Mouse (Mus musculus) ovary, postnatal 10 days (tissue): ENCODE data around the gene Olfr370.

Source experiments
- DNase-seq: peaks from one replicate; pipeline ENCODE4 v3.0.0; 2022; ENCODE audit warnings: low spot score

The Olfr370 gene

DNA sequence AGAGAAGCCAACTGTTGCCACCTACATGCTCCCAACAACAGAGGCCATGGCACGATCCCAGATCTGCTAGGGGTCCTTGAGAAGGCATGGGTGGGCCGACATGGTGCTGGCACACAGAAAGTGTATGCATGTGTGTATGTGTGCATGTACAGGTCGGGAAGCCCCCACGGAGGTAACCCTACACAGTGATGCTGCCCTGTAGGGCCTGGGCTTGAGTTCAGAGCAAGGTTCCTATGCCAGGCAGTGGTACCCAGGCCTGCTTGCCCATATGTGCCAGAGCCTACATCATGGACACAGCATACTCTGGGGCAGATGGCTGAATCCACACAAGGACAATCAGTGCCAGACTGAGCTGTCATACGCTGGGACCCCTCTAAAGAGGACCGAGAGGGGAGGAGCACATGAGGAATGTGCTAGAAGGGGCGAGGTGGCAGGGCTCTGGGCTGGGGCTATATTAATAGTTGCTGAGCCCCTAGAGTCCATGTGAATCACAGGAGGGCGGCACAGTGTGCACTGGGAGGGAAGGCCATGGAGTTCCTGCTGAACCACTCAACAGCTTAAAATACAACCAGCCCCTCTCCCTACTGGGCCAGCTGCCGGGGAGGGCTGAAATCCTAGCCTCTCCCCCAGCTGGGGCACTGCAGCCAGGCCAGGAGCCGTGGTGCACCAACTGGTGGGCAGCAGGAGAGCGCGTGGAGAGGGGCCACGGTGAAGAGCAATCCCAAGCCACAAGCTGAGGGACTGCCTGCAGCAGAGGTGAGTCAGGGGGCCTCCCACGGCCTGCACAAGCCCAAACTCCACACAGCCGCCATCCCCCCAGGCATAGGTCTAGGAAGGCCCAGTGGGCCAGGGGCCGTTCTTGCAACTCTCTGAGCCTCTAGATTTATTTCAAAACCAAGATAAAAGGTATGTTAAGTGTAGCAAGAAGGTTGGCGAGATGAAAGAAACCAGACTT is 40.3 kb downstream of the Olfr370 start:
- no peak for DNase-seq

- no peak for DNase-seq
Observed at GRCm38 (mm10) chr8:83576516-83576895, 40.9 kb downstream of the Olfr370 start.

DNA sequence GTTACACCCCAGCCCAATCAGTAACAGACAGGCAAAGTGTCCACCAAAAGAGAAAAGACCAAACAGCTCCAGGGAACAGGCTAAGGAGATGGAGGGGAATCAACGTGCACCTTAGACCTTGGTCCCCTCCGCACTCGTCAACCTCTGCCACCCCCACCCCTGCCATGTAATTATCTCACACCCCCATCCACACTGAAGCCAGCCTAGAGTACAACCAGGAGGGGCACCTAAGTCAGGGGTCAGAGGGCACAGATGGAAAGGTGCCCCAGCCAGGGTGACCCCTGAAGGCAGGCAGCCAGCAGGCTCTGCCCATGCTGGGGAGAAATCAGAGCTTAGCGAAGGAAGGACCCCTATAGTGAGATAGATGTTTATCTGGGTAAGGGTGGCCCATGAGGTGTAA is 41.3 kb downstream of the Olfr370 start:
- no peak for DNase-seq

GRCm38 (mm10) chr8:83577384-83577791 is 41.8 kb downstream of the Olfr370 start:
- DNase-seq, result no peak

DNA sequence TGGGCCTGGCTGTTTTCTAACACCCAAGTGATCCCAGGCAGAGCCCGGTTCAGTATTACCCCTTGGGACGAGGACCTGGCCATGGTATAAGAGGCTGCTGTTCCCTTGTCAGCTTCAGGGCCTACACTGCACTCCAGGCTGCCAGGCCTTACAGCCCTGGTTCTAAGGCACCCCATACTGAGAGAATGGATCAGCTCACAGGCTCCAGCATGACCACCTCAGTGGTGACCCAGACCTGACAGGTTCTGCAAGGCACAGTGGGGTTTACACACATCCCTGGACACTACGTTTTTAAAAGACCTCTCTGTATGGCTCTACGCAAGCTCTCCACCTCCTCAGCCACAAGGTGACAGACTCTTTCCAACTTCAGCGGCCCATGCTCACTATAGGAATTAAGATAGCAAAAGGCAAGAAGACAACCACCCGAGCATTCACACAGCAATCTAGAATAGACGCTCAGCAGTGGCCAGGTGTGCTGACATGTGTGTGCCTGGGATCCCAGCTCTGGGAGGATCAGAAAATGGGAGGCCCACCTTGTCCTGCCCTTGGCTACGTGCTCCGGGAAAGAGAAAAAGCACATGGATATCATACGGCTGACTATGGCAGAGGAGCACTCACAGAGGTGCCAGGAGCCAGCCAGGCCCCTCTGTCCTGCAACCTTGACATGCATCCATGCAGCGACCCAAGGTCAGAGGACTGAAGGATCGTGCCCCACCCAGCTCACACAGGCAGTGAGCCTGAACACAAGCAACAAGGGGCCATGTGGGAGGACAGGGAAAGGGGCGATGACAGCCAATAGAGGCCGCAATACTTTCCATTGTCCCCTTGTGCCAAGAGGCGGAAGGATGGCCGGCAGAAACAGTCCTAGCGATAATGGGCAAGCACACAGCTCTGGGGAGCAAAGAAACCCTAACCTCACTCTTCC is 42.8 kb downstream of the Olfr370 start:
- no peak for DNase-seq

- DNase-seq, result no peak
Observed at GRCm38 (mm10) chr8:83579676-83580075, 44.1 kb downstream of the Olfr370 start.

GRCm38 (mm10) chr8:83580826-83581225 is 45.2 kb downstream of the Olfr370 start:
- no peak for DNase-seq

- DNase-seq, result no peak
Observed at GRCm38 (mm10) chr8:83582226-83582625, 46.6 kb downstream of the Olfr370 start.

- no peak for DNase-seq
Observed at GRCm38 (mm10) chr8:83583236-83583635, 47.7 kb downstream of the Olfr370 start.

GRCm38 (mm10) chr8:83584771-83585170 is 49.2 kb downstream of the Olfr370 start:
- DNase-seq, result no peak

- no peak for DNase-seq
Observed at GRCm38 (mm10) chr8:83585333-83585732, 49.8 kb downstream of the Olfr370 start.

DNA sequence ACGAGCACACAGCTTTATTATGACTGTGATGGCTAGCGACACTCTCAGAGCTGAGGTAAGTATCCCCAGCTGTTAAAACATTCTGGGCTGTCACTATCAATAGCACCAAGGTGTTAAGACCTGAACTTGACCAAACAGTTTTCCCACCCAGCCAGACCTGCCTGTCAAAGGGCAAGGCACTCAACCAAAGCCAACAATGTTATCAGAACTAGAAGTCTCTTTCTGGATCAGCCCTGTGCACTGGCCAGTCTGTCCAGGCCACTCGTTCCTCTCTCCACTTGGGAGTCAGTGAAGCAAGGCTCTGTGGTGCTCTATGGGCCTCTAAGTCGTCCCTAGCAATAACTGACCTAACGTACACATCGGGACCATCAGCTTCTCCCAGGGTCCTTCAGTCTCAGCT is 52.1 kb downstream of the Olfr370 start:
- no peak for DNase-seq

DNA sequence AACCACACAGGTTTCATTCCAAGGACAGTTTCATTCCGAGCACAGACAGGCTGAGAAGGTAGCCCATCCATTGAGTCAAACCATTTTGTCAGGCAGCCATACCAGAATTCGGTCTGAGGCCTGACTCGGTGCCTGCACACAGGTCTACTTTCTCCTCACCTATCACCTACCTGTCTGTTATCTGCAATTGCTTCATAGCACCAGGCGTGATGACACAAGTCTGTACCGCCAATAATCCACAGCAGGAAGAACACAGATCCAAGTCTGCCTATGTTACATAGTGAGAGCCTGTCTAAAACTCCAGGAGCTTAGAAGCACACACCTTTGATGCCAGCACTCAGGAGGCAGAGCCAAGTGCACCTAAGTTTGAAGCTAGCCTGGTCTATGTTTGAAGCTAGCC is 53.3 kb downstream of the Olfr370 start:
- DNase-seq, result no peak

- DNase-seq, result no peak
Observed at GRCm38 (mm10) chr8:83590488-83591023, 55.0 kb downstream of the Olfr370 start.

DNA sequence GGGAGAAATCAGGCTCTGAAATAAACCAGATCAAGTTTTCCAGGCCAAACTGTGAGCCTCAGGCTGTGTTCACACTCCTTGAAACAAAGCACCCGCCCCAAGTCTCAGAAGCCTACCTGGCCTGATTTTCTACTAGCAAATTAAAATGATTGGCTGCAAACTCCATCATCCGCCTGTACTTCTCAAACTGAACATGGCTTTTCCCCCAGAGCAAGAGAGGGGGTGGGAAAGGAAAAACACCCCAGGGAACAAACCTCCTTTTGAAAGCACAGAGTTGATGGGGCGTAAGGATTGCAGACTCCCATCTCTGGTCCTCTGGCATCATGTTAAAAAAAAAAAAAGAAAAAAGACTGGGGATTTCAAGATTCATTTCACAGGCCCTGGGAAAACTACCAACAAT is 57.1 kb downstream of the Olfr370 start:
- DNase-seq, result no peak

GRCm38 (mm10) chr8:83593325-83594166 is 58.0 kb downstream of the Olfr370 start:
- no peak for DNase-seq

DNA sequence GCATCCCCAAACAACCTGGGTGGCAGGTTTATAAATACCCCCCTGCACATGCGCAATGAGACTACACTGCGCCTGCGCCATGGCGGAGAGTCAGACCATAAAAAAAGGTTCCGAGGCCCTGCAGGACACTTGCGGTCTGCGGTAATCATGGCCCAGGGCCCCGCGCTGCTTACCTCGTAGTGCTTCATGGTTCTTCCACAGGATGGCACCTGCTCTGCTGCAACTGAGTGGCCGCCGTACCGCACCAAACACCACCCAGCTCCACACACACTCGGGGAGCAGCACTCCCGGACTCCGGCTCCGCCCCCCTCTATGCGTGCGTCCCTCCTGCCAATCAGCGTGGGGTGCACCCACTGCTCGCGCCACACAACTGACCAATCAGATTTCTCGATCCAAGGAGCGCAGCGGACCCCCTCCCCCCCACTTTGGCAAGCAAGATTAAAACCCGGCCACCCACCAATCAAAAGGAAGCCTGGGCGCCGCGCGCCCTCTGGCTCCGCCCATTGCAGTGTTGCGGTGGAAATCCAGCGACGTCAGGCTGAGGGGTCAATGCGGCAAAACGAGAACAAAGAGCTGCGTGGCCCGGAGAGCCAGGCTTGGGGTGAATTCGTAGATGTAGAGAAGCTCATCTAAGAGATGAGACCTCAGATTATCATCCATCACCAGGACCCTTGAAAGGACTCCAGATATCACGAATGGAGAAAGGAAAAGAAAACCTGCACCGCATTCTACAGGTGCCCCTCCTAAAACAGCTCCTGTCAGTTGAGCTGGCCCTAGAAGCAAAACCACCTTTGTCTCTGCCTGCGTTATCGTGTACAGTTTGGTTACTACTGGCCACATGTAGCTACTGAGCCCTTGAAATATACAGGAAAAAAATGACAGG is 58.8 kb downstream of the Olfr370 start:
- DNase-seq, result peak; percentile 88
